8 mouse cellular contexts compared by ENCODE assay signal in genomic region chr11:120539285-120540014, GRCm38 (mm10). TPM values are rescaled to one million over a fixed set of nuclear protein-coding genes. Genes with fewer than 3 reads are reported as not detected.
DNase-seq lines count a peak whose midpoint lies in the region; ATAC-seq and TF ChIP-seq lines count a peak whose summit lies in the region.

No protein-coding gene starts in this region.

- H3K9me3 ChIP-seq in heart, embryonic 15.5 days (replicated peaks) = no peaks in the 10 kb centered on the region
- no peaks in the 10 kb centered on the region for H3K9me3 ChIP-seq in hindbrain, embryonic 10.5 days
- no peaks in the 10 kb centered on the region for H3K9me3 ChIP-seq in limb, embryonic 13.5 days
- H3K9me3 ChIP-seq in midbrain, embryonic 16.5 days (replicated peaks; ENCODE audit: control insufficient read depth, low read length, poor library complexity, severe bottlenecking) = no peaks in the 10 kb centered on the region

- TF ChIP-seq POLR2A in thymus, adult 2 months (IDR thresholded peaks at IDR 0.05; ENCODE audit: control insufficient read depth, extremely low read depth, insufficient read depth, low read length, poor library complexity) = no peak

- peak overlapping the region; percentile 64 for H3K27ac ChIP-seq in heart, embryonic 15.5 days
- peak overlapping the region; percentile 67 for H3K27ac ChIP-seq in hindbrain, embryonic 10.5 days
- H3K27ac ChIP-seq in limb, embryonic 13.5 days = peak overlapping the region; percentile 67
- H3K27ac ChIP-seq in midbrain, embryonic 16.5 days (ENCODE audit: low read length) = peak overlapping the region; percentile 18
- no peak overlapping the region for H3K27ac ChIP-seq in thymus, adult 2 months (ENCODE audit: control insufficient read depth, insufficient read depth, low read length)

- no peak for TF ChIP-seq CTCF in thymus, adult 2 months (IDR thresholded peaks at IDR 0.05; ENCODE audit: borderline replicate concordance, control insufficient read depth, extremely low read depth, insufficient read depth, low read length, poor library complexity)

- peaks cover 23% of the 10 kb centered on the region for H3K36me3 ChIP-seq in heart, embryonic 15.5 days
- peaks cover 31% of the 10 kb centered on the region for H3K36me3 ChIP-seq in hindbrain, embryonic 10.5 days
- peaks cover 30% of the 10 kb centered on the region for H3K36me3 ChIP-seq in limb, embryonic 13.5 days
- H3K36me3 ChIP-seq in midbrain, embryonic 16.5 days (ENCODE audit: control insufficient read depth, insufficient read depth, low read length) = peaks cover 26% of the 10 kb centered on the region
- peaks cover 14% of the 10 kb centered on the region for H3K36me3 ChIP-seq in thymus, adult 2 months (ENCODE audit: control insufficient read depth, insufficient read depth, low read length)

- 29% methylated on average over 10 of the region's 10 CpGs for WGBS in heart, embryonic 15.5 days
- 26% methylated on average over 10 of the region's 10 CpGs for WGBS in hindbrain, embryonic 10.5 days
- 28% methylated on average over 10 of the region's 10 CpGs for WGBS in limb, embryonic 13.5 days
- 12% methylated on average over 10 of the region's 10 CpGs for WGBS in midbrain, embryonic 16.5 days
- WGBS in thymus, adult 2 months = 64% methylated on average over 10 of the region's 10 CpGs

- DNase-seq in heart, adult 11 months = no peak
- DNase-seq in hindbrain, embryonic 10.5 days (ENCODE audit: low spot score) = peak; percentile 34
- DNase-seq in left cerebral cortex, adult 18-20 months (ENCODE audit: low spot score in 2 of 2) = no peak
- no peak for DNase-seq in layer of hippocampus, adult 11-12 months (ENCODE audit: low spot score)
- no peak for DNase-seq in thymus, adult 2 months

- H3K4me1 ChIP-seq in heart, embryonic 15.5 days (replicated peaks) = peaks cover 43% of the 10 kb centered on the region
- H3K4me1 ChIP-seq in hindbrain, embryonic 10.5 days (replicated peaks) = peaks cover 26% of the 10 kb centered on the region
- peaks cover 28% of the 10 kb centered on the region for H3K4me1 ChIP-seq in limb, embryonic 13.5 days
- H3K4me1 ChIP-seq in midbrain, embryonic 16.5 days (ENCODE audit: control insufficient read depth, insufficient read depth, low read length) = peaks cover 14% of the 10 kb centered on the region; the same call in 1 of the 2 replicates
- H3K4me1 ChIP-seq in thymus, adult 2 months (replicated peaks; ENCODE audit: control insufficient read depth, insufficient read depth, low read length) = peaks cover 7% of the 10 kb centered on the region

- no peak overlapping the region for H3K4me2 ChIP-seq in heart, embryonic 15.5 days
- H3K4me2 ChIP-seq in limb, embryonic 13.5 days (replicated peaks) = peak overlapping the region; percentile 11; the same call in 1 of the 2 replicates
- no peak overlapping the region for H3K4me2 ChIP-seq in midbrain, embryonic 16.5 days (ENCODE audit: low read length)

- peak; percentile 23; the same call in 1 of the 2 replicates for ATAC-seq in heart, embryonic 15.5 days (replicated peaks; ENCODE audit: insufficient number of reproducible peaks, insufficient read depth, low FRiP score, low read depth)
- ATAC-seq in limb, embryonic 13.5 days (ENCODE audit: low FRiP score, low read depth) = peak; percentile 48; the same call in 1 of the 2 replicates
- peak; percentile 60; the same call in 1 of the 2 replicates for ATAC-seq in midbrain, embryonic 16.5 days

- H3K27me3 ChIP-seq in heart, embryonic 15.5 days = peaks cover 12% of the 10 kb centered on the region
- peaks cover 15% of the 10 kb centered on the region; the same call in 1 of the 2 replicates for H3K27me3 ChIP-seq in hindbrain, embryonic 10.5 days (ENCODE audit: insufficient read depth, poor library complexity, severe bottlenecking)
- peaks cover 14% of the 10 kb centered on the region for H3K27me3 ChIP-seq in limb, embryonic 13.5 days
- no peaks in the 10 kb centered on the region for H3K27me3 ChIP-seq in midbrain, embryonic 16.5 days (ENCODE audit: control insufficient read depth, insufficient read depth, low read depth, low read length)
- H3K27me3 ChIP-seq in thymus, adult 2 months (ENCODE audit: control insufficient read depth, insufficient read depth, low read length) = no peaks in the 10 kb centered on the region

- no peak overlapping the region for H3K4me3 ChIP-seq in heart, embryonic 15.5 days
- H3K4me3 ChIP-seq in hindbrain, embryonic 10.5 days = peak overlapping the region; percentile 26
- H3K4me3 ChIP-seq in limb, embryonic 13.5 days = no peak overlapping the region
- no peak overlapping the region for H3K4me3 ChIP-seq in midbrain, embryonic 16.5 days (ENCODE audit: low read depth, low read length)
- no peak overlapping the region for H3K4me3 ChIP-seq in thymus, adult 2 months (ENCODE audit: control insufficient read depth, insufficient read depth, low read length)

- peak overlapping the region; percentile 14; the same call in 1 of the 2 replicates for H3K9ac ChIP-seq in heart, embryonic 15.5 days
- peak overlapping the region; percentile 51 for H3K9ac ChIP-seq in limb, embryonic 13.5 days
- H3K9ac ChIP-seq in midbrain, embryonic 16.5 days (ENCODE audit: low read depth, low read length) = peak overlapping the region; percentile 18; the same call in 1 of the 2 replicates

RNA-seq across cellular contexts. Expression of gene Gcgr, which starts 9.0 kb away (rescaled TPM):
- 2.7 and 2.8 TPM in 2 replicates for polyA plus RNA-seq in heart, embryonic 15.5 days (2015; fragmentation: Nextera tagmentation; extraction: Ambion mirVana)
- polyA plus RNA-seq in hindbrain, embryonic 10.5 days (2016; fragmentation: Nextera tagmentation; extraction: Ambion mirVana) = 0.14 and 0.17 TPM in 2 replicates
- polyA plus RNA-seq in limb, embryonic 13.5 days (2015; fragmentation: Nextera tagmentation; extraction: Ambion mirVana) = 6.3 and 7.3 TPM in 2 replicates
- polyA plus RNA-seq in midbrain, embryonic 16.5 days (2015; fragmentation: Nextera tagmentation; extraction: Ambion mirVana) = 0.13 and 0.31 TPM in 2 replicates
- total RNA-seq in left cerebral cortex, adult 18-20 months (2021) = under 1 TPM in 1 of 2 experiments, not detected in 1; 0.52 TPM
- polyA plus RNA-seq in thymus, adult 2 months (2012; rRNA removed) = 1.0 TPM in 2 replicates

RNA-seq across cellular contexts. Expression of gene Mcrip1, which starts 10.1 kb away (rescaled TPM):
- polyA plus RNA-seq in heart, embryonic 15.5 days (2015; fragmentation: Nextera tagmentation; extraction: Ambion mirVana) = 119 and 143 TPM in 2 replicates
- 219 and 261 TPM in 2 replicates for polyA plus RNA-seq in hindbrain, embryonic 10.5 days (2016; fragmentation: Nextera tagmentation; extraction: Ambion mirVana)
- 245 TPM in 2 replicates for polyA plus RNA-seq in limb, embryonic 13.5 days (2015; fragmentation: Nextera tagmentation; extraction: Ambion mirVana)
- polyA plus RNA-seq in midbrain, embryonic 16.5 days (2015; fragmentation: Nextera tagmentation; extraction: Ambion mirVana) = 232 and 233 TPM in 2 replicates
- total RNA-seq in left cerebral cortex, adult 18-20 months (2021) = 10 to 100 TPM; 74.9 to 77.0 TPM
- 167 and 191 TPM in 2 replicates for polyA plus RNA-seq in thymus, adult 2 months (2012; rRNA removed)

RNA-seq across cellular contexts. Expression of gene Ppp1r27, which starts 11.5 kb away (rescaled TPM):
- 0.50 and 7.6 TPM in 2 replicates for polyA plus RNA-seq in heart, embryonic 15.5 days (2015; fragmentation: Nextera tagmentation; extraction: Ambion mirVana)
- 0.27 TPM in 1 of 2 replicates, not detected in the other for polyA plus RNA-seq in hindbrain, embryonic 10.5 days (2016; fragmentation: Nextera tagmentation; extraction: Ambion mirVana)
- polyA plus RNA-seq in limb, embryonic 13.5 days (2015; fragmentation: Nextera tagmentation; extraction: Ambion mirVana) = 0.59 and 0.94 TPM in 2 replicates
- polyA plus RNA-seq in midbrain, embryonic 16.5 days (2015; fragmentation: Nextera tagmentation; extraction: Ambion mirVana) = not detected in 2 replicates
- total RNA-seq in left cerebral cortex, adult 18-20 months (2021) = not detected
- polyA plus RNA-seq in thymus, adult 2 months (2012; rRNA removed) = 5.0 and 6.4 TPM in 2 replicates

RNA-seq across cellular contexts. Expression of gene P4hb, which starts 33.6 kb away (rescaled TPM):
- 357 and 484 TPM in 2 replicates for polyA plus RNA-seq in heart, embryonic 15.5 days (2015; fragmentation: Nextera tagmentation; extraction: Ambion mirVana)
- polyA plus RNA-seq in hindbrain, embryonic 10.5 days (2016; fragmentation: Nextera tagmentation; extraction: Ambion mirVana) = 519 and 570 TPM in 2 replicates
- 775 and 791 TPM in 2 replicates for polyA plus RNA-seq in limb, embryonic 13.5 days (2015; fragmentation: Nextera tagmentation; extraction: Ambion mirVana)
- polyA plus RNA-seq in midbrain, embryonic 16.5 days (2015; fragmentation: Nextera tagmentation; extraction: Ambion mirVana) = 233 and 257 TPM in 2 replicates
- 100 to 1,000 TPM; 127 to 129 TPM for total RNA-seq in left cerebral cortex, adult 18-20 months (2021)
- 125 and 139 TPM in 2 replicates for polyA plus RNA-seq in thymus, adult 2 months (2012; rRNA removed)

RNA-seq across cellular contexts. Expression of gene Arhgdia, which starts 42.0 kb away (rescaled TPM):
- 345 and 458 TPM in 2 replicates for polyA plus RNA-seq in heart, embryonic 15.5 days (2015; fragmentation: Nextera tagmentation; extraction: Ambion mirVana)
- 799 and 820 TPM in 2 replicates for polyA plus RNA-seq in hindbrain, embryonic 10.5 days (2016; fragmentation: Nextera tagmentation; extraction: Ambion mirVana)
- polyA plus RNA-seq in limb, embryonic 13.5 days (2015; fragmentation: Nextera tagmentation; extraction: Ambion mirVana) = 530 and 555 TPM in 2 replicates
- polyA plus RNA-seq in midbrain, embryonic 16.5 days (2015; fragmentation: Nextera tagmentation; extraction: Ambion mirVana) = 439 and 443 TPM in 2 replicates
- 100 to 1,000 TPM; 310 to 324 TPM for total RNA-seq in left cerebral cortex, adult 18-20 months (2021)
- polyA plus RNA-seq in thymus, adult 2 months (2012; rRNA removed) = 1,184 and 1,219 TPM in 2 replicates
